Mouse (Mus musculus): ENCODE measurements around the gene Akap13.
A peak's percentile ranks its signal among the peaks of the same experiment; 100 is the strongest.

Akap13 gene

DNA sequence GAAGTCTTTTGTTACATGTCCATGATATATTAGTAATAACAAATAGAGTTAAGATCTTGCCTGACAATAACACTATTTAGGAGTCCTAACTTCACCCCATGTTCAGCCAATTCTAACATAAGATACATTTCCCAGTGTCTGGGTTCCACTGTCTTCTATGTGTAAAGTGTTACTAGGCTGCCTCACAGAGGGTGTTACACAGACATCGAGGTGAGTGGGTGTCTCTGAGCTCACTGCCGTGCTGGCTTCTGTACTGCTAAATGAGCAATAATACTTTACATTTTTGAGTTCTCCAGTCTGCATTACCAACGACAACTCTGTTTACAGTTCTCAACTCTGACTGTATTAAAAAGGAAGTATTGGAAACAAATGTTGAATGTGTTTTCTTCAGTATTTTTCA is 209.1 kb downstream of the Akap13 start:
- DNase-seq (ENCODE audit: low read depth, low spot score) = no peak

DNA sequence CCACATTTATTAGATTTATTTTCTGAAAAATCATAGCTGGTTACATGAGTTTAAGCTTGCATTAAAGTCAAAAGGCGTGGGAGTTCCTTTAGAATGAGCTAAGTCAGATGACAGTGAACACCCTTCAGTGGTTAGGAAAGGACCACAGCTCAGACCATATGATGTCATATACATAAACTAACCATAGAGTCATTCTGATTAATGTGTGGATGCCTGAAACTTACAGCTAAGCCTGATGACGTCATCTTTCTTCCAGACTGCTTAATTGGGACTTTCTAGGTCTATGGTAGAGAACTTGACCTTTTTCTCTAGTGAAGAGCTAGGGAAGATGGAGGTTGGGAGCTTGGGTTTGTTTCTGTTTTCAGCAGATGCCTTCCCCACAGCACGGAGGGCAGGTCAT is 211.6 kb downstream of the Akap13 start:
- DNase-seq (ENCODE audit: low read depth, low spot score) = no peak

DNA sequence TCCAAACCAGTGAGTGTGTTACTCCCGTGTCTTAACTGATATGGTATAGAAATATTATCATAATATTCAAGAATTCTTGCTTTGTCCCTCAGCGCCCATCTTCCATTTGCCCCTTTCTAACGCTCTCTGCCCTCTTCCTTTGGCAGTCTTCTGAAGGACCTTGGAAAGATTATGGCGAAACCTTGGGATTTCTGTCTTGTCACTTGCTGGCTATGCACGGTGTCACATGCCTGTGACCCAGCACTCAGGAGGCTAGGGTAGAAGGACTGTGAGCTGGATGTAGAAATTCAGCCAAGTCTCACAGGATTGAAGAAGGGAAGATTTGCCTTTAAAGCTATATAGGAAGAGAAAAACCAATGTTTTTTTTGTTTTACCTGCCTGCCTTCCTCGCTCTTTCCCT is 212.2 kb downstream of the Akap13 start:
- DNase-seq (ENCODE audit: low read depth, low spot score) = no peak

DNA sequence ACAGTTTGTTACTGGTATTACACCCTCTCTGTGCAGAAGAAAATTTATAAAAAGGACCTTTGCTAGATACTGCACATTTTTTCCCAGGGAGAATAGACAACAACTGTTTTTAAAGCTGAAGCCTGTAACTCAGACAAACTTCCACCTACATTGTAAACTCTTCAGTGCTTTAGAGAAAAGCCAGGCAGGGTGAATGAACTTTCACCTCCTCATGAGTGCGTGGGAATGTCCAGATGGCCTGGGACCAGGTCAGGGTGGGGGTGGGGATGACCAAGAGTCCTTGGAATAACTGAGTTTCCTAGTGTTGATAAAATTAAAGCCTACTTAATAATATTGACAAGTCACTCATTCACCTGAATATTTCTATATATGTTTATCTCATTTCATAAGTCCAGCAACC is 213.1 kb downstream of the Akap13 start:
- no peak for DNase-seq (ENCODE audit: low read depth, low spot score)

DNA sequence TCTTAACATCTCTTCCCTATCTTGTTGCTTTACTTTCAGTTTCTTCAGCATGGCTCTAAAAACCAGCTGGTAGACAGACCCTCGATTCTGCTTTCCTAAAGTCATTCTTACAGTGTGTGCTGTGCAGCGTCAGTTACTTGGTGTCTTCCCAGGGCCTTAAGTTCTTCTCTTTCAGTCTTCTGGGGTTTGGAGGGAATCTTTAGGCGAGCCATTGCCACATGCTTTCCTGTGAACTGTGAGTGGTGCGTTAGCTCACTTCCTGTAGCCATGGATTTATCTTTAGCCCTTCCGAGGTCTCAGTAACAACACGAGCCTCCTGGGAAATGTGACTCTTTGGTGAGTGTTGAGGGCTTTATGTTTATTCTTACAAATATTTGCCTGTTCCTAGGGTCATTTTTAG is 214.1 kb downstream of the Akap13 start:
- DNase-seq (ENCODE audit: low read depth, low spot score) = no peak

DNA sequence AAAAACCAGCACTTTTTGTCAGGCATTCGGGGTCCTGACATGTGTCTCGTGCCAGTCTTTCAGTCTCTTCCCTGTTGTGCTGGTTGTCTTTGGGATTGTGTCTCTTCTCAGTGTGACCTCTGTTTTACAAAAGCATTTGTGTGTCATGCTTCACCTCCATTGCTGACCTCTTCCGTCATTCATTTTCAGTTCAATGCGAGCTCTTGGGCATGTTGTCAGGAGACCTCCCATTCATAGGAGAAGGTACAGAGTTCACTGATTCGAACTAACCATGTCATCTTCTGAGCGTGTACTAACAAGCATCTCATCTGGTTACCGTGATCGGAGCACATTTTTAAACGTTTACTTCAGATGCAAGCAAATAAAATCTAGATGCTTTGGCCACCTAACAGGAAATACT is 224.3 kb downstream of the Akap13 start:
- no peak for DNase-seq (ENCODE audit: low read depth, low spot score)

DNA sequence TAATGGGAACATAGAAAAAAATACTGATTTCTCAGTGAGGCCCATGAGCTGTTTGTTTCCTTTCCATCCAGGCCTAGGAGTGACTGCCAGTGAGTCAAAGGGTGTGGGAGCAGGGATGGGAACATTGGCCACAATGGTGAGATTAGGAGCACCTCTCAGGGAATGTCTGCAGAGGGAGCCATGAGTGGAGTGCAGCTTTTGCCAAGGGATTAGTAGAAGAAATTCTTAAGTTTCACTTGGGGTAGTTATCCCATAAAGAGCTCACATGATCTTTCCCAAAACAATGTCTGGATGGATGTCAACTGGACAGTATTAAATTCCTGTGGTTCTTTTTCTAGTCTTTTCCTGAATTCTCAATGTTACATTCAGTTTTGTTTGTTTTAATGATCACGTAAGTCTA is 227.6 kb downstream of the Akap13 start:
- no peak for DNase-seq (ENCODE audit: low read depth, low spot score)

DNA sequence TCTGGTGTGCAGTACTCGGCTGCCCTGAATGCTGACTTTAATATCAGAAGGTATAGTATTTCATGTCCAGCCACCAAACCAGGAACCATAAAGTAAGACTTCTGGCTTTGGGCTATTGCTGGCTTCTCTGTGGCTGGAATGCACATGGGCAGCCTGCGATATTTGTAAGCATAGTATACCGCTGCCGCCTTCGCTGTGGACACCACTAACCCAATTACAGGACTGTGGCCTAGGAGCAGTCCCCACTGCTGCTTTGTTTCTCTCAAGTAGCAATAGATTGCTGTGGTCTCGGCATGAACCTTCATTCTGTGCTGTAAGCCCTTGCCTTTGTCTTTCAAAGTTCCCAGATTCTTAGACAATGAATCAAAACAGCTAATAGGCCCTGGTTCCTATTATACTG is 228.1 kb downstream of the Akap13 start:
- peak; percentile 37 for DNase-seq (ENCODE audit: low read depth, low spot score)

DNA sequence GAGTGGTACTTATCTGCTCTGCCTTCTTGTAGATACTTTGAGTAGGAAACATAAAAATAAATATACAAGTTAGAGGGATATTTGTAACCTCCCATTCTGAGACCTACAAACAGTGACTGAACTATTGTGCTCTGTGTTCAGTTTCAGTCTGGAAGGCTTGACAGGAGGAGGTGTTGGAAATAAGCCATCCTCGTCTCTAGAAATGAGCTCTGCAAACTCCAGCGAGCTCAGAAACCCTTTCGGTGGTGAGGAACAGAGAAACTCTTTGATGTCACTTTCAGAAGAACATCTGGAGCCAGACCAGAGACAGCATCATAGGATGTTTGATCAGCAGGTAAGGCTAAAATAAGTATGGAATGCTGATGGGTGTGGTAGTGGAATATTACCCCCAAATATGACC is 229.6 kb downstream of the Akap13 start:
- DNase-seq (ENCODE audit: low read depth, low spot score) = no peak

DNA sequence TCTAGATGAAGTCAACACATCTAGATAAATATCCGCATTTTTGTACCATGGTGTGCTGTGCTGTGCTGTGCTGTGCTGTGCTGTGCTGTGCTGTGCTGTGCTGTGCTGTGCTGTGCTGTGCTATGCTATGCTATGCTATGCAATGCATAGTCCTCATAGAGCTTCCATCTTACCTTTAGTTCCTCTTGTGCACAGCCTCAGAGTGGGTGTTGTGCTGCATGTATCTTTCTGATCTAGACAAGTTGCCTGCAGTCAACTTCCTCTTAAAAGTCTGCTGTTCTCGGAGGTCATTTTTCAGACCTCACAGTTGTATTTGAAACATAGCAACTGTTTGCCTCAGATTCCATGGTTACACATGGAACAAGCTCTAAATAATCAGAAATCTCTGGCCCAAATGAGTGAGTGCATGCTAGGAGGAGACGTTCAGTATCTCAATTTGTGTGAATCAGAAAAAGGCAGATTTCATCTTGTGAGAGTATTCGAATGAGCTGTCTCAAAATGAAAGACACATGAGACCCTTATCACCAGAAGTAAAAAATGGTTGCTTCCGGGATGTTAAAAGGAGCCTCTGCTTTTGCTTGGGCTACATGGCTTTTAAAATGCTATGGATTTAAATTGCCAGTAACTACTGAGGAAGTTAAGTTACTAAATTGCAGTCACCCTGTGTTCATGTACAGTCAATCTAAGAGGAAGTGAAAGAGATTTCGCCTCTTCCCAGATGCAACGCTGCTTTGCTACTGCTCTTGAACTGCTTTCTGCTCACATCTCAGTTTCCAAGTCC is 230.9 kb downstream of the Akap13 start:
- DNase-seq (ENCODE audit: low read depth, low spot score) = no peak

DNA sequence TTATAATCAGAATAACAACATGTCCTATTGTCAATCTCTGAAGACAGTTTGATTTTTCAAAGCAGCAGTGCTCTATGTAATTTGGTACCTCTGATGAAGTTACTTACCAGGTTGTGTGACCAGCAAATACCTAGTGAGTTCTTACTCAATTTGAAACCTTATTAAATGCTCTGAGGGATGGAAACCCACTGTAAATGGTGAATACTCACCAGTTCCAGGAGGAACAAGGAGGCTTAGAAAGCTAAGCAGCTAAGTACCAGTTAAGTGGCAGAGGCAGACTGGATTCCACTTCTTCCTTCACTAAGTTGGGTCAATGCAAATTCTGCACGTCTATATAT is 231.5 kb downstream of the Akap13 start:
- no peak for DNase-seq (ENCODE audit: low read depth, low spot score)

DNA sequence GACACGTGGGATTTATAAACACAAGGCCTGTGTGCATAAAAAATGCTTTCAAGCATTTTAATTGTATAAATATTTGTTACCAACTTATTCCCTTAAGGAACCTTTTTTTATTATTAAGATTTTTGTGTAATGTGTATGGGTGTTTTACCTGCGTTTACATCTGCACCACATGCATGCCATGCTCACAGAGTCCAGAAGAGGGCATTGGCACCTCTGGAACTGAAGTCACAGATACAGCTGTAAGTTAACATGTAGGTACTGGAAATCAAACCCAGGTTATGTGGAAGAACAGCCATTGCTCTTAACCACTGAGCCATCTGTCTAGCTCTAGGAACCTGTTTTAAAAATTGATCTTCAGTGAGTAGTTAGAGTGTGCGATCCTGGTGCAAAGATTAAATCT is 232.8 kb downstream of the Akap13 start:
- DNase-seq (ENCODE audit: low read depth, low spot score) = peak; percentile 9

DNA sequence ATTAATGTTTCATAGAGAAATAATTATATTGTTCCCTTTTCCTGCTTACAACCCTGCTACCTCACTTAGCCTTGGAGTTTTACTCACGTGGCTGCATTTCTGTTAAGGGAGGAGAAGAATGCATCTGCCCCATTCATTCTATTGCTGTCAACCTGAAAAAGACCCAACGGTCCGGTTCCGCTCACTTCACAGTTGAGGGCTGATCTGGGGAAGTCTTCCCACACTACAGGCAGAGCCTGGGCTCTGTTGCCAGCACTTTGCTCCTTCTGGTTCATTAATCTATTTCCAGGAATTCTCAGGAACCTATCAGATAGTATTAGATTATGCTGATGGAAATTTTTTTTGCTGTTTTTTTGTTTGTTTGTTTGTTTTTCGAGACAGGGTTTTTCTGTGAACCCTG is 239.4 kb downstream of the Akap13 start:
- DNase-seq (ENCODE audit: low read depth, low spot score) = no peak

DNA sequence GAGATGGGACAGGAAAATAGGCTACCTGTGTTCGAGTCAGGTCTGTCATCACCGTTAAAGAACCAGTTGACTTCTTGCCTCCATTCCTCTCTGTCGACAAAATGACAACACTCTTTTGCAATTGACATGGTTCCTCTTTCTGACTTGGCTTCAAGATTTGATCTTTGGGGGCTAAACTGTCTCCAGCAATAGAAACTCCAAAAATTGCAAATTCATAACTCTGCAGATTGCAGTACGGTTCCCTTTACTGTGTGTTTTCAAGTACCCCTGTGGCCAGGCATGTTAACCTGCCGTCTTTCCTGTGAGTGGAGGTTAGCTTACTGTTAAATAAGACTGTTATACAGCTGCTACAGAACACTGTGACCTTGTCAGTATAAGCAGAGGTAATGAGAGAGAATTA is 244.5 kb downstream of the Akap13 start:
- DNase-seq (ENCODE audit: low read depth, low spot score) = no peak

DNA sequence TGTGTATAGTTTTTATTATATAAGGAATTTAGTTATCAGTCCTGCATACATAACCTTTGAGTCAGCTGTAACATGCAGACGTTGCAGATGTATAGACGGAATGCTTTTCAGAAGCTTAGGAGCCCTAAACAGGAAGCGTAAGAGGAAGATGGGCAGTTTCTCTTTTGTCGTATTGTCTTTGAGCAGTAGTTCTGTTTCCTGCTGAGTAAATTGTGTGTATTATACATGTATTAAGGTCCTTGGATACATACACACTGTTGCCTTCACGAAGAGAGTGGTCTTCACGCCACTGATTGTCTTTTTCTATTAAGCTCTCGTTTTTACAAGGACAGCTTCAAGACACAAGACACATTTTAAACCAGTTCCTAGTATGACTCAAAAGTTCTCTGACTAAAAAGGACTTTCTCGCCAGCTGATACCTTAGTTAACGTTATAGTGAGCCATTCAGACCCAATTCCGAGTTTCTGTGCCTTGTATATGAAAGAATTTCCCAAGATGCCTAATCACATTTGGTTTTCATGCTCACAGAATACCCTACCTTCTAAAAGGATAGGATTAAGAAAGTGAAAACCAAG is 245.5 kb downstream of the Akap13 start:
- DNase-seq (ENCODE audit: low read depth, low spot score) = no peak

DNA sequence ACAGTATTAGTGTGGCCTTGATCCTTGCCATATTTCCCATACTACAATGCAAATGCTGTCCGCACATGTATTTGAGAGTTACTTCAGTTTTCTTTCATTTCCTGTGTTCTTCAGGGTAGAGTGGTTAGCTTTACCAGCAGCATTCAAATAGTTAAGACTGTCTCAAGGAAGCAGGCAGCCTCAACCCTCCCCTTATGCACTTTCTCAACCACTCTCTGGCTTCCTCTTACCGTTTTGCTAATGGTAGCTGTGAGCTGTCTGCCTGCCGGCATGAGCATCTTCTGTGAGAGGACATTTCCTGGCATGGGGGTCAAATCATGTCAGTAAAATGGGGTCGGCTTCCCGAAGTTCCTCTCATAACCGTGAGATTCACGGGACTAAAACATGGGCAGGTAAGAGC is 246.4 kb downstream of the Akap13 start:
- no peak for DNase-seq (ENCODE audit: low read depth, low spot score)

DNA sequence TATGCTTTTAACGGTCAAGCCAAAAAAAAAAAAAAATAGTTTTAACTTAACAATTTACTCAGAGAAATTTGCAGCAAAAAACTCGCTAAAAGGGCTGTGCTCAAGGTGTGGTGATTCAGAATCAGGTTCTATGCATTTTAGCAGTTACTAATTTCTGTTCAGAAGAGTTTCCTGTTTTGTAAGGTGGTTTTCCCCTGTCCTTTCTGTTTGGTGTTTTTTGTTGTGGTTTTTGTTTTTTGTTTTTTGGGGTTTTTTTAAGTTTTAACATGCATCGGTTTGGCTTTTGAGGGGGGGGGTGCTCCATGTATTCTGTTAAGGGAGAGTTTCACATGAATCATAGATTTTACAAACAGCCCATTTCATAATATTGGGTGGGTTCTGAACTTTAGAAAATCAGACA is 247.0 kb downstream of the Akap13 start:
- no peak for DNase-seq (ENCODE audit: low read depth, low spot score)

DNA sequence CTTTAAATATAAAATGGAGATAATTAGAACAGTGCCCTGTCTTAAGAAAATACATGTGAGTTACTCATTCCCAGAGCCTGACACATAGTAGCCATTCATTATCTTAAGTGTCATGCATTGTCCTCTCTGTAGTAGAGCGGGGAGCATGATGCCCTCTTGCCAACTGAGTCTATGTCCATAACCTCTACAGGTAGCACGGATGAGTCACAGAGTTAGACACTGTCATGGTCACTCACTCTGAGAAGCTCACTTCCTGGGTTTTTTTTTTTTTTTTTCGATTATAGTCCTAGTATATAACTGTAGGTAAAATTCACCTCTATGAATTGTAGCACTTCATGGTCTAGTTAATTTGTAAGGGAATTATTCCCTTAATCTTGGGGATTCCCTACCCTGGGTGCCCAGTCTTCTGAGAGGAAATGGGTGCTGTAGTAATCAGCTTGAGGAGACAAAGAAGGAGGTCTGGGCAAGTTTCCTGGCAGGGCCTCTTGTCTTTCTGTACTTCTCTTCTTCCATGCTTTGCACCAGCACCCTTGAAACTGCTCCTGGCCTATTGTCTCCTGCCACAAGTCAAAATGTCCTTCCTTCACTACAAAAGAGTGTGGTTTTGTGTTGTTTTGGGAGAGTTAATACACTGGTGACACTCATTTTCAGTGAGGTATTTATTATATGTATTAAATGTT is 247.8 kb downstream of the Akap13 start:
- DNase-seq (ENCODE audit: low read depth, low spot score) = no peak

DNA sequence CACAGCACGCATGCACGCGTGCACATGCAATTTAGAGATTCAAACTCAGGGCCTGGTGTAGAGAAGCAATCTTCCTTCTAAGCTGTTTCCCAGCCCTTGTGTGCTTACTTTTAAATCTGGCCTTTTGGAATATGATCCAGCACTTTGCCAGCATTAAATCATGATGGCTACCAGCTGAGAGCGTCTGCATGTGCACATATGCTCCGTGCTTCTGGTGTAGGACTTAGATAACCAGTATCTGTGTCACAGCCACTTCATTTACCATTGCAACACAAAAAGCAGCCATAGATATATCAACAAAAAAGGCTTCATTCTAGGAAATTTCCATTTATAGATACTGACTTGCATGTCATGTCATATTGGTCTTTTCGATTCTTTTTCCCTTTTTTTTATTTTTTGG is 249.5 kb downstream of the Akap13 start:
- no peak for DNase-seq (ENCODE audit: low read depth, low spot score)

DNA sequence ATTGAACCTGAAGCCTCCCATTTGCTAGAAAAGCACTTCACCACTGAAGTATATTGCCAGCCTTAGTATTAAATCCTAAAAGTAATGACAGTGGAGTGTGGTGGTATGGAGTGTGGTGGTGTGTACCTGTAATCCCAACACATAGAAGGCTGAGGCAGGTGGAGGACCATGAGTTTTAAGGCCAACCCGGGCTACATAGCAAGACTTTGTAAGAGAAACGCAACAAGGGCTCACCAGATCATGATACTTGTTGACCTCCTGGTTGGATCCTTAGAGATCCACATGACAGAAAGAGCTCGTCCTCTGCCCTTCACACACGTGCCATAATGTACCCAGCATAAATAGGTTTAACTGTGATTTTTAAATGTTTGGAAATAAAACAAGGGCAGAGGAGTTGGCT is 254.6 kb downstream of the Akap13 start:
- no peak for DNase-seq (ENCODE audit: low read depth, low spot score)

DNA sequence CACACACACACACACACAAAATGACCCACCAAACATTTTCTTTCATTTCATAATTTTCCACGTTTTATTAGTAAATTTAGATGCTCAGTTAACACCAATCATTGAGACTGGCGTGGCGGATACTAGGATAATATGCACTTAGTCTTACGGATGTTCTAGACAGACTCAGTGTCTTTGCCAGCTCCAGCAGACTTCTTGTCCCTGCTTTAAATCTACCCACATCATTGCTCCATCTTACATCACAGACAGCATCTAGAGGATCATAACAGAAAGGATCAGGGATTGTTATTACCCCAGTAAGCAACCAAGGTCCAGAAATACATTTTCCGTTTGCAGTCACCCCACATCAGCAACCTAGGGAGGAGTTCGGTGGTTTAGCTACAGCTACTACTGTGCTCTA is 255.6 kb downstream of the Akap13 start:
- DNase-seq (ENCODE audit: low read depth, low spot score) = no peak

DNA sequence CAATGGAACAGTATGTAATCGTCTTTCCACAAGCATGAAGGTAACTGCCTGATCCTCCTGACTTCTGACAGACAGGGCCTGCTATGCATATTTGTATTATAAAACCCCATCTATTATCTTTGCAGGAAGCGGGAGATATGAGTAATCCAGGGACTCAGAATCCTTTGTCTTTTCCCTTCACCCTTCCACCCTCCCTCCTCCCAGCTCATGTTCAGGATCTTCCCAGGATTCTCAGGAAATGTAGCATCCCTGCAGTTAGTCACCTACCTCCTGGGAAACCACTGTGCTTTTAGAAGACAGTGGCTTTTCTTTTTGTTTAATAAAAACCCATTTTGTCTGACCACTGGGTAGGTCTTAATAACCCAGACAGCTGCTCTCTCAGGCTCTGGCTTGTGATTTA is 256.1 kb downstream of the Akap13 start:
- DNase-seq (ENCODE audit: low read depth, low spot score) = no peak

DNA sequence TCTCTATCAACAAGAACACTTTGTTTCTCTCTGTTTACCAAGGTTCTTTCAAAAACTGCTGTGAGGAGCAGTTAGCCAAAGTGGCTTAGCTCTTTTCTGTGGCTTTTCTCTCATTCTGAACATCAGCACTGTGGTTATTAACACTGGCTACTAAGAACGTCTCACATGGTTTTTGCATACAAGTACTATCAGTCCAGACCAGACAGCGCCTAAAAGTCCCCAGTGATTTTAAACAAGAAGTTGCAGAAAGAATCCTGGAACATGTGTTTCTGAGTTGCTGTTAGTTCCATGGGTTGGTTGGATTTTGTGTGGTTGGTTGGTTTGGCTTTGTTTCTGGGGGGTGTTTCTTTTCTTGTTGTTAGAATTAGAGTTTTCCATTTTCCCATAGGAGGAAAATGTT is 257.5 kb downstream of the Akap13 start:
- DNase-seq (ENCODE audit: low read depth, low spot score) = no peak
